Mouse (Mus musculus) liver, postnatal 0 days (tissue): ENCODE data around the gene Slc4a3.

Source experiments
- CTCF ChIP-seq: sonication (generic); IDR thresholded peaks from 2 replicates; pipeline ENCODE4 v1.5.1; 2016; ENCODE audit warnings: antibody characterized with exemption, low read depth
- EP300 ChIP-seq: IDR thresholded peaks from 2 replicates; pipeline ENCODE4 v1.6.1; 2016; ENCODE audit warnings: antibody characterized with exemption, low read depth, mild to moderate bottlenecking

GRCm38 (mm10) chr1:75517984-75518383 lies 28.1 kb upstream of the Slc4a3 start:
- TF ChIP-seq CTCF, result no peak
- no peak for TF ChIP-seq EP300
